Mouse (Mus musculus) embryonic fibroblast, embryonic 13.5 days (primary cell): ENCODE results near the gene Gm20388.

Source experiments
- CTCF ChIP-seq: IDR thresholded peaks from 2 replicates; pipeline ENCODE4 v1.5.1; 2011; ENCODE audit warnings: mild to moderate bottlenecking, control low read depth, low read length, moderate library complexity, borderline replicate concordance; ENCODE audit not compliant: insufficient read depth
- POLR2A ChIP-seq: IDR thresholded peaks from 2 replicates; pipeline ENCODE4 v1.6.1; 2011; ENCODE audit warnings: low read depth, mild to moderate bottlenecking, control low read depth, low read length, moderate library complexity

DNA sequence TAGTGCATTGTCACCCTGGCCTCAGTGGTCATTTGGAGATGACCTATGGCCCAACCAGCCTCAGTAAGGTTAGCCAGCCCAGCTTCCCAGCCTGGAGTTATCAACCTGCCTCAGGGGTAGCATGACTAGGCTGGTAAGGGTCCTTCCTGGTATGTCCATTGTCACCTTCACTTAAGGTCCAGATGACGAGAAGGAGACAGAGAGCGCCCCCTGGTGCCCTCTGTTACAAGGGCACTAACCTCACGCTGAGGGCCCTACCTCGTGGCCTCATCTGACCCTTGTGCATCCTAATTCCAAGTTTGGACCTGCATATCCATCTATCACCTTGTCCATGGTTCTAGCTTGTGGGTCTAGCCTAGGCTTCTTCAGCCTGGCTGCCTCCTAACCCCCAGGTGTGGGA, 1774.8 kb downstream of the Gm20388 start:
- peak; percentile 58; the same call in 1 of the 2 replicates for TF ChIP-seq CTCF
- TF ChIP-seq POLR2A: no peak
